Mouse (Mus musculus): ENCODE measurements around the gene Gm12830. TPM values are rescaled to one million over a fixed set of nuclear protein-coding genes. Genes with fewer than 3 reads are reported as not detected.

Gm12830 gene
- polyA plus RNA-seq, 1 experiment from 2014 or later = not detected

GRCm38 (mm10) chr4:114899885-114900284 is 78.4 kb downstream of the Gm12830 start:
- Histone ChIP-seq H3K36me3 (replicated peaks; ENCODE audit: control insufficient read depth, insufficient read depth, low read depth, low read length) (no peaks in the 10 kb centered on the region), H3K27me3 (ENCODE audit: control insufficient read depth, insufficient read depth, low read length) (peaks cover 33% of the 10 kb centered on the region), H3K4me3 (ENCODE audit: low read depth, low read length) (no peak overlapping the region), H3K27ac (replicated peaks; ENCODE audit: low read depth, low read length) (no peak overlapping the region), H3K4me1 (ENCODE audit: control insufficient read depth, insufficient read depth, low read length) (no peaks in the 10 kb centered on the region), H3K9ac (replicated peaks; ENCODE audit: low read length) (no peak overlapping the region), H3K4me2 (ENCODE audit: low read depth, low read length) (no peak overlapping the region), H3K9me3 (replicated peaks; ENCODE audit: control insufficient read depth, low read length) (no peaks in the 10 kb centered on the region)
- WGBS = 10% methylated on average over 3 of the region's 3 CpGs
- DNase-seq (ENCODE audit: low spot score) (no peak), ATAC-seq (replicated peaks; ENCODE audit: insufficient number of reproducible peaks, low FRiP score, low TSS enrichment, low read depth) (no peak)

- Histone ChIP-seq H3K4me2 (ENCODE audit: low read depth, low read length) (peak overlapping the region; percentile 71; the same call in 1 of the 2 replicates), H3K27ac (replicated peaks; ENCODE audit: low read depth, low read length) (no peak overlapping the region), H3K27me3 (ENCODE audit: control insufficient read depth, insufficient read depth, low read length) (peaks cover 43% of the 10 kb centered on the region), H3K4me1 (ENCODE audit: control insufficient read depth, insufficient read depth, low read length) (no peaks in the 10 kb centered on the region), H3K4me3 (ENCODE audit: low read depth, low read length) (peak overlapping the region; percentile 37), H3K36me3 (replicated peaks; ENCODE audit: control insufficient read depth, insufficient read depth, low read depth, low read length) (no peaks in the 10 kb centered on the region), H3K9ac (replicated peaks; ENCODE audit: low read length) (no peak overlapping the region), H3K9me3 (replicated peaks; ENCODE audit: control insufficient read depth, low read length) (no peaks in the 10 kb centered on the region)
- 2% methylated on average over 33 of the region's 33 CpGs for whole genome bisulfite sequencing
- ATAC-seq (replicated peaks; ENCODE audit: insufficient number of reproducible peaks, low FRiP score, low TSS enrichment, low read depth) = no peak
- DNase-seq (ENCODE audit: low spot score) = peak; percentile 35
Observed at GRCm38 (mm10) chr4:114900866-114901642, 79.5 kb downstream of the Gm12830 start.

- H3K9ac ChIP-seq (replicated peaks; ENCODE audit: low read length) = peak overlapping the region; percentile 45
- H3K27ac ChIP-seq (replicated peaks; ENCODE audit: low read depth, low read length) = peak overlapping the region; percentile 36
- no peaks in the 10 kb centered on the region for H3K36me3 ChIP-seq (replicated peaks; ENCODE audit: control insufficient read depth, insufficient read depth, low read depth, low read length)
- DNase-seq (ENCODE audit: low spot score) = peak; percentile 68
- H3K4me1 ChIP-seq (ENCODE audit: control insufficient read depth, insufficient read depth, low read length) = no peaks in the 10 kb centered on the region
- peak overlapping the region; percentile 71 for H3K4me2 ChIP-seq (ENCODE audit: low read depth, low read length)
- peaks cover 47% of the 10 kb centered on the region for H3K27me3 ChIP-seq (ENCODE audit: control insufficient read depth, insufficient read depth, low read length)
- H3K9me3 ChIP-seq (replicated peaks; ENCODE audit: control insufficient read depth, low read length) = no peaks in the 10 kb centered on the region
- under 1% methylated on average over 42 of the region's 42 CpGs for WGBS
- H3K4me3 ChIP-seq (ENCODE audit: low read depth, low read length) = peak overlapping the region; percentile 37
- peak; percentile 36; the same call in 1 of the 2 replicates for ATAC-seq (replicated peaks; ENCODE audit: insufficient number of reproducible peaks, low FRiP score, low TSS enrichment, low read depth)
Observed at GRCm38 (mm10) chr4:114901643-114902351, 80.3 kb downstream of the Gm12830 start.

GRCm38 (mm10) chr4:114902641-114903421 is 81.3 kb downstream of the Gm12830 start:
- Histone ChIP-seq H3K9me3 (replicated peaks; ENCODE audit: control insufficient read depth, low read length) (no peaks in the 10 kb centered on the region), H3K4me1 (ENCODE audit: control insufficient read depth, insufficient read depth, low read length) (no peaks in the 10 kb centered on the region), H3K4me2 (ENCODE audit: low read depth, low read length) (peak overlapping the region; percentile 71), H3K27ac (replicated peaks; ENCODE audit: low read depth, low read length) (peak overlapping the region; percentile 36), H3K9ac (replicated peaks; ENCODE audit: low read length) (peak overlapping the region; percentile 45), H3K27me3 (ENCODE audit: control insufficient read depth, insufficient read depth, low read length) (peaks cover 51% of the 10 kb centered on the region), H3K4me3 (ENCODE audit: low read depth, low read length) (peak overlapping the region; percentile 37), H3K36me3 (replicated peaks; ENCODE audit: control insufficient read depth, insufficient read depth, low read depth, low read length) (no peaks in the 10 kb centered on the region)
- DNase-seq (ENCODE audit: low spot score) (peak; percentile 67), ATAC-seq (replicated peaks; ENCODE audit: insufficient number of reproducible peaks, low FRiP score, low TSS enrichment, low read depth) (0 out of 2 replicates have a peak, but pooled peaks have one; percentile 24)
- WGBS = under 1% methylated on average over 39 of the region's 39 CpGs

GRCm38 (mm10) chr4:114903422-114903782 is 81.9 kb downstream of the Gm12830 start:
- Histone ChIP-seq H3K4me2 (ENCODE audit: low read depth, low read length) (peak overlapping the region; percentile 71; the same call in 1 of the 2 replicates), H3K4me3 (ENCODE audit: low read depth, low read length) (peak overlapping the region; percentile 37; the same call in 1 of the 2 replicates), H3K36me3 (replicated peaks; ENCODE audit: control insufficient read depth, insufficient read depth, low read depth, low read length) (no peaks in the 10 kb centered on the region), H3K27me3 (ENCODE audit: control insufficient read depth, insufficient read depth, low read length) (peaks cover 56% of the 10 kb centered on the region), H3K4me1 (ENCODE audit: control insufficient read depth, insufficient read depth, low read length) (no peaks in the 10 kb centered on the region), H3K9me3 (replicated peaks; ENCODE audit: control insufficient read depth, low read length) (no peaks in the 10 kb centered on the region), H3K9ac (replicated peaks; ENCODE audit: low read length) (no peak overlapping the region; the same call in 1 of the 2 replicates), H3K27ac (replicated peaks; ENCODE audit: low read depth, low read length) (no peak overlapping the region)
- DNase-seq (ENCODE audit: low spot score) (peak; percentile 54), ATAC-seq (replicated peaks; ENCODE audit: insufficient number of reproducible peaks, low FRiP score, low TSS enrichment, low read depth) (no peak)
- WGBS = 1% methylated on average over 11 of the region's 11 CpGs

- peak overlapping the region; percentile 76 for H3K4me2 ChIP-seq (ENCODE audit: low read depth, low read length)
- H3K27ac ChIP-seq (replicated peaks; ENCODE audit: low read depth, low read length) = no peak overlapping the region
- no peaks in the 10 kb centered on the region for H3K4me1 ChIP-seq (ENCODE audit: control insufficient read depth, insufficient read depth, low read length)
- H3K27me3 ChIP-seq (ENCODE audit: control insufficient read depth, insufficient read depth, low read length) = peaks cover 53% of the 10 kb centered on the region
- ATAC-seq (replicated peaks; ENCODE audit: insufficient number of reproducible peaks, low FRiP score, low TSS enrichment, low read depth) (no peak), DNase-seq (ENCODE audit: low spot score) (no peak)
- no peaks in the 10 kb centered on the region for H3K9me3 ChIP-seq (replicated peaks; ENCODE audit: control insufficient read depth, low read length)
- H3K9ac ChIP-seq (replicated peaks; ENCODE audit: low read length) = 0 out of 2 replicates have a peak overlapping the region, but pooled peaks have one; percentile 65
- peak overlapping the region; percentile 63 for H3K4me3 ChIP-seq (ENCODE audit: low read depth, low read length)
- 56% methylated on average over 3 of the region's 3 CpGs for WGBS
- no peaks in the 10 kb centered on the region for H3K36me3 ChIP-seq (replicated peaks; ENCODE audit: control insufficient read depth, insufficient read depth, low read depth, low read length)
Observed at GRCm38 (mm10) chr4:114905501-114905900, 84.0 kb downstream of the Gm12830 start.

Measured in embryonic facial prominence, embryonic 11.5 days (tissue).